Mouse (Mus musculus): ENCODE results near the gene Daxx.

- TF ChIP-seq CTCF (IDR thresholded peaks at IDR 0.05; ENCODE audit: low read depth) (no peak), EP300 (IDR thresholded peaks at IDR 0.05; ENCODE audit: low read depth) (no peak)
Observed at GRCm38 (mm10) chr17:33930280-33931158, 21.3 kb downstream of the Daxx start.
